Mouse (Mus musculus) bone marrow, adult 2 months (tissue): ENCODE measurements at regions not wholly inside any gene's neighbourhood (a gene's known extent, or its start where the extent isn't known, plus 50 kb on each side); places are given as distances from the start of the nearest gene placed in this dataset.

Experiments
- H3K27ac ChIP-seq: fragments of 200-500 bp; 2 replicates; pipeline ENCODE4 v1.5.1; 2012; ENCODE audit warnings: low read depth, mild to moderate bottlenecking, control low read depth, inconsistent platforms, low read length; ENCODE audit not compliant: control insufficient read depth, poor library complexity, insufficient read depth
- H3K4me1 ChIP-seq: fragments of 200-500 bp; 2 replicates; pipeline ENCODE4 v1.6.1; 2011; ENCODE audit warnings: low read length; ENCODE audit not compliant: control insufficient read depth, insufficient read depth
- H3K4me3 ChIP-seq: fragments of 200-500 bp; replicated peaks from 2 replicates; pipeline ENCODE3; 2011; ENCODE audit warnings: mild to moderate bottlenecking, low read depth, low read length, control low read depth; ENCODE audit not compliant: control insufficient read depth
- CTCF ChIP-seq: fragments of 200-500 bp; IDR thresholded peaks from 2 replicates; pipeline ENCODE4 v1.5.1; 2011; ENCODE audit warnings: low read length, control low read depth; ENCODE audit not compliant: control insufficient read depth, insufficient read depth
- POLR2A ChIP-seq: fragments of 200-500 bp; IDR thresholded peaks from 2 replicates; pipeline ENCODE4 v1.6.1; 2011; ENCODE audit warnings: low read depth, mild to moderate bottlenecking, control low read depth, low read length, borderline replicate concordance; ENCODE audit not compliant: control insufficient read depth
- WGBS: fragments of 180-500 bp; shearing (Covaris S2); methylation state at CpG from one replicate; pipeline ENCODE4 v1.1.7; 2018; 5-methylcytosine and 5-hydroxymethylcytosine counted together

GRCm38 (mm10) chr17:83297379-83298121 lies 53.2 kb upstream of the Eml4 start:
- TF ChIP-seq POLR2A: no peak
- TF ChIP-seq CTCF: no peak
- Histone ChIP-seq H3K27ac (peak overlapping the region; percentile 9; the same call in 1 of the 2 replicates), H3K4me1 (peaks cover 2% of the 10 kb centered on the region; the same call in 1 of the 2 replicates), H3K4me3 (no peak overlapping the region)
- 20% methylated on average over 6 of the region's 6 CpGs for WGBS
